Mouse (Mus musculus) CH12.LX (cell line): ENCODE data around the gene Tpx2.

Experiments
- EP300 ChIP-seq: IDR thresholded peaks from 2 replicates; pipeline ENCODE4 v1.6.1; 2011; ENCODE audit warnings: low read length, improper control_type of control experiment
- KAT2A ChIP-seq: IDR thresholded peaks from 2 replicates; pipeline ENCODE4 v1.6.1; 2012; ENCODE audit warnings: low read length, improper control_type of control experiment, inconsistent platforms; ENCODE audit not compliant: insufficient replicate concordance
- POLR2A ChIP-seq: IDR thresholded peaks from 2 replicates; pipeline ENCODE4 v1.6.1; 2011; ENCODE audit warnings: low read depth, mild to moderate bottlenecking, improper control_type of control experiment, low read length

- TF ChIP-seq POLR2A (no peak), EP300 (no peak), KAT2A (no peak)
Measured at GRCm38 (mm10) chr2:152819097-152819624, 28.6 kb upstream of the Tpx2 start.
